Mouse (Mus musculus) embryonic fibroblast, embryonic 13.5 days (primary cell): ENCODE data around the gene Sorbs2.

Source experiments
- CTCF ChIP-seq: IDR thresholded peaks from 2 replicates; pipeline ENCODE4 v1.5.1; 2011; ENCODE audit warnings: mild to moderate bottlenecking, control low read depth, low read length, moderate library complexity, borderline replicate concordance; ENCODE audit not compliant: insufficient read depth
- POLR2A ChIP-seq: IDR thresholded peaks from 2 replicates; pipeline ENCODE4 v1.6.1; 2011; ENCODE audit warnings: low read depth, mild to moderate bottlenecking, control low read depth, low read length, moderate library complexity

- TF ChIP-seq CTCF (no peak), POLR2A (no peak)
Observed at GRCm38 (mm10) chr8:45554627-45555026, 47.0 kb downstream of the Sorbs2 start.
